Mouse (Mus musculus) CH12.LX (cell line): ENCODE results near the gene Arhgef17.

Experiments used
- CTCF ChIP-seq, 2 experiments: IDR thresholded peaks in 1 of 2; conservative IDR thresholded peaks in 1 of 2; 2 replicates each; pipeline ENCODE4 v1.5.1; 2011 to 2012; ENCODE audit warnings: low read depth in 2 of 2, low read length in 2 of 2, improper control_type of control experiment in 1 of 2, inconsistent platforms in 1 of 2, mild to moderate bottlenecking in 1 of 2, moderate library complexity in 1 of 2
- E2F4 ChIP-seq: IDR thresholded peaks from 2 replicates; pipeline ENCODE4 v1.6.1; 2011; ENCODE audit warnings: low read depth, low read length, improper control_type of control experiment; ENCODE audit not compliant: insufficient replicate concordance
- EP300 ChIP-seq: IDR thresholded peaks from 2 replicates; pipeline ENCODE4 v1.6.1; 2011; ENCODE audit warnings: low read length, improper control_type of control experiment
- MAFK ChIP-seq: IDR thresholded peaks from 2 replicates; pipeline ENCODE4 v1.6.1; 2011; ENCODE audit warnings: low read length, improper control_type of control experiment; ENCODE audit not compliant: insufficient replicate concordance
- MAX ChIP-seq: IDR thresholded peaks from 2 replicates; pipeline ENCODE4 v1.6.1; 2011; ENCODE audit warnings: low read length, improper control_type of control experiment
- POLR2A ChIP-seq: IDR thresholded peaks from 2 replicates; pipeline ENCODE4 v1.6.1; 2011; ENCODE audit warnings: low read depth, mild to moderate bottlenecking, improper control_type of control experiment, low read length
- POLR2AphosphoS2 ChIP-seq: IDR thresholded peaks from 2 replicates; pipeline ENCODE4 v1.6.1; 2011; ENCODE audit warnings: low read depth, low read length, improper control_type of control experiment
- TCF12 ChIP-seq: IDR thresholded peaks from 2 replicates; pipeline ENCODE4 v1.6.1; 2014; ENCODE audit warnings: low read depth, mild to moderate bottlenecking, inconsistent platforms, low read length, improper control_type of control experiment
- UBTF ChIP-seq: IDR thresholded peaks from 2 replicates; pipeline ENCODE4 v1.6.1; 2012; ENCODE audit warnings: low read depth, mild to moderate bottlenecking, inconsistent platforms, low read length, improper control_type of control experiment, moderate library complexity
- USF2 ChIP-seq: conservative IDR thresholded peaks from 2 replicates; pipeline ENCODE4 v1.6.1; 2011; ENCODE audit warnings: low read depth, low read length, improper control_type of control experiment
- ZC3H11A ChIP-seq: IDR thresholded peaks from 2 replicates; pipeline ENCODE4 v1.6.1; 2012; ENCODE audit warnings: low read depth, mild to moderate bottlenecking, inconsistent platforms, low read length, improper control_type of control experiment
- ZNF384 ChIP-seq: IDR thresholded peaks from 2 replicates; pipeline ENCODE4 v1.6.1; 2012; ENCODE audit warnings: low read depth, low read length, improper control_type of control experiment, inconsistent platforms

GRCm38 (mm10) chr7:100933520-100933919, 1.6 kb upstream of the Arhgef17 start:
- TF ChIP-seq ZC3H11A (no peak), EP300 (no peak), MAX (no peak), MAFK (no peak), POLR2A (no peak), TCF12 (no peak), CTCF (conservative IDR thresholded peaks at IDR 0.05 in 1 of 2, IDR thresholded peaks at IDR 0.05 in 1 of 2; ENCODE audit: low read depth in 2 of 2, low read length in 2 of 2) (no peak), UBTF (no peak), POLR2AphosphoS2 (no peak), ZNF384 (no peak), USF2 (no peak), E2F4 (no peak)
